15 mouse cellular contexts compared by ENCODE assay signal in genomic region chr1:187226328-187227025, GRCm38 (mm10). TPM values are rescaled to one million over a fixed set of nuclear protein-coding genes. Genes with fewer than 3 reads are reported as not detected.
DNase-seq lines count a peak whose midpoint lies in the region; ATAC-seq lines count a peak whose summit lies in the region.
"Had no signal": no experiment of that assay in that cellular context is flagged by ENCODE, and none has a peak within 500 bp of the region (broad histone marks: within the 10 kb centered on the region; RNA-seq: fewer than 3 reads in every experiment).

No protein-coding gene starts in this region.

- peak overlapping the region; percentile 68 for H3K27ac ChIP-seq in heart, embryonic 12.5 days (ENCODE audit: poor library complexity, severe bottlenecking)
- H3K27ac ChIP-seq in midbrain, embryonic 14.5 days (replicated peaks; ENCODE audit: low read depth, low read length) = no peak overlapping the region
- H3K27ac ChIP-seq in midbrain, embryonic 15.5 days = no peak overlapping the region
- H3K27ac ChIP-seq in intestine, embryonic 16.5 days (ENCODE audit: low read length) = peak overlapping the region; percentile 77
- H3K27ac ChIP-seq in stomach, embryonic 16.5 days (ENCODE audit: low read length) = no peak overlapping the region; the same call in 1 of the 2 replicates
- H3K27ac ChIP-seq: hindbrain, embryonic 10.5 days had no signal

- 49% methylated on average over 11 of the region's 11 CpGs for WGBS in heart, embryonic 12.5 days
- 87% methylated on average over 11 of the region's 11 CpGs for WGBS in midbrain, embryonic 14.5 days
- 78% methylated on average over 11 of the region's 11 CpGs for WGBS in midbrain, embryonic 15.5 days
- WGBS in intestine, embryonic 16.5 days = 46% methylated on average over 11 of the region's 11 CpGs
- 56% methylated on average over 11 of the region's 11 CpGs for WGBS in stomach, embryonic 16.5 days

- ATAC-seq in heart, embryonic 12.5 days (ENCODE audit: insufficient number of reproducible peaks, low FRiP score) = peak; percentile 57; the same call in 1 of the 2 replicates
- no peak for ATAC-seq in midbrain, embryonic 14.5 days (ENCODE audit: low FRiP score, low TSS enrichment)
- ATAC-seq in midbrain, embryonic 15.5 days (replicated peaks) = no peak
- ATAC-seq in intestine, embryonic 16.5 days = peak; percentile 92
- peak; percentile 29; the same call in 1 of the 2 replicates for ATAC-seq in stomach, embryonic 16.5 days (ENCODE audit: insufficient read depth, low FRiP score)
- ATAC-seq: CD4-positive, CD25-positive, alpha-beta regulatory T cell, adult 4 months had no signal

- no peak overlapping the region for H3K4me3 ChIP-seq in heart, embryonic 12.5 days
- H3K4me3 ChIP-seq in midbrain, embryonic 14.5 days (replicated peaks; ENCODE audit: low read depth, low read length) = no peak overlapping the region
- H3K4me3 ChIP-seq in midbrain, embryonic 15.5 days = no peak overlapping the region
- no peak overlapping the region for H3K4me3 ChIP-seq in intestine, embryonic 16.5 days (ENCODE audit: low read length)
- H3K4me3 ChIP-seq in stomach, embryonic 16.5 days (replicated peaks; ENCODE audit: low read length) = no peak overlapping the region
- H3K4me3 ChIP-seq: hindbrain, embryonic 10.5 days had no signal

- peaks cover 16% of the 10 kb centered on the region for H3K36me3 ChIP-seq in heart, embryonic 12.5 days
- H3K36me3 ChIP-seq in midbrain, embryonic 14.5 days (ENCODE audit: control insufficient read depth, insufficient read depth, low read length) = peaks cover 16% of the 10 kb centered on the region
- no peaks in the 10 kb centered on the region for H3K36me3 ChIP-seq in midbrain, embryonic 15.5 days (replicated peaks)
- H3K36me3 ChIP-seq in intestine, embryonic 16.5 days (ENCODE audit: control insufficient read depth, insufficient read depth, low read length) = no peaks in the 10 kb centered on the region
- no peaks in the 10 kb centered on the region for H3K36me3 ChIP-seq in stomach, embryonic 16.5 days (ENCODE audit: control insufficient read depth, insufficient read depth, low read length)

- H3K4me1 ChIP-seq in heart, embryonic 12.5 days (replicated peaks) = peaks cover 30% of the 10 kb centered on the region
- H3K4me1 ChIP-seq in midbrain, embryonic 14.5 days (ENCODE audit: control insufficient read depth, insufficient read depth, low read length) = no peaks in the 10 kb centered on the region
- no peaks in the 10 kb centered on the region for H3K4me1 ChIP-seq in midbrain, embryonic 15.5 days
- H3K4me1 ChIP-seq in intestine, embryonic 16.5 days (ENCODE audit: control insufficient read depth, insufficient read depth, low read length) = peaks cover 30% of the 10 kb centered on the region
- H3K4me1 ChIP-seq in stomach, embryonic 16.5 days (ENCODE audit: control insufficient read depth, insufficient read depth, low read length) = peaks cover 19% of the 10 kb centered on the region; the same call in 1 of the 2 replicates
- H3K4me1 ChIP-seq: hindbrain, embryonic 10.5 days had no signal

- no peaks in the 10 kb centered on the region for H3K9me3 ChIP-seq in heart, embryonic 12.5 days (replicated peaks)
- no peaks in the 10 kb centered on the region for H3K9me3 ChIP-seq in midbrain, embryonic 14.5 days (ENCODE audit: control insufficient read depth, low read length)
- H3K9me3 ChIP-seq in midbrain, embryonic 15.5 days = no peaks in the 10 kb centered on the region
- no peaks in the 10 kb centered on the region for H3K9me3 ChIP-seq in intestine, embryonic 16.5 days (ENCODE audit: control insufficient read depth, low read length)
- H3K9me3 ChIP-seq in stomach, embryonic 16.5 days (replicated peaks; ENCODE audit: control insufficient read depth, low read length) = no peaks in the 10 kb centered on the region
- H3K9me3 ChIP-seq: hindbrain, embryonic 10.5 days had no signal

- no peaks in the 10 kb centered on the region for H3K27me3 ChIP-seq in heart, embryonic 12.5 days (replicated peaks)
- H3K27me3 ChIP-seq in midbrain, embryonic 14.5 days (ENCODE audit: control insufficient read depth, insufficient read depth, low read length) = no peaks in the 10 kb centered on the region
- H3K27me3 ChIP-seq in midbrain, embryonic 15.5 days (replicated peaks) = no peaks in the 10 kb centered on the region
- H3K27me3 ChIP-seq in intestine, embryonic 16.5 days (replicated peaks; ENCODE audit: control insufficient read depth, insufficient read depth, low read length) = no peaks in the 10 kb centered on the region
- H3K27me3 ChIP-seq in stomach, embryonic 16.5 days (ENCODE audit: control insufficient read depth, insufficient read depth, low read length) = no peaks in the 10 kb centered on the region

- no peak overlapping the region for H3K9ac ChIP-seq in heart, embryonic 12.5 days
- no peak overlapping the region for H3K9ac ChIP-seq in midbrain, embryonic 14.5 days (replicated peaks; ENCODE audit: low read length)
- H3K9ac ChIP-seq in midbrain, embryonic 15.5 days = no peak overlapping the region
- no peak overlapping the region for H3K9ac ChIP-seq in intestine, embryonic 16.5 days (ENCODE audit: low read depth, low read length)
- no peak overlapping the region for H3K9ac ChIP-seq in stomach, embryonic 16.5 days (ENCODE audit: low read length)

- DNase-seq in heart, adult 11 months = no peak
- DNase-seq in midbrain, embryonic 14.5 days = peak; percentile 12
- no peak for DNase-seq in cerebellum, postnatal 10 days
- DNase-seq in retina, postnatal 1 day = no peak
- DNase-seq: adrenal gland, postnatal 14 days; cerebellum, adult 9-11 months; lung, adult 2 months; spleen, adult 18-20 months; thymus, postnatal 14 days had no signal

- peak overlapping the region; percentile 7; the same call in 1 of the 2 replicates for H3K4me2 ChIP-seq in heart, embryonic 12.5 days
- no peak overlapping the region for H3K4me2 ChIP-seq in midbrain, embryonic 14.5 days (ENCODE audit: low read length)
- no peak overlapping the region for H3K4me2 ChIP-seq in midbrain, embryonic 15.5 days
- H3K4me2 ChIP-seq in intestine, embryonic 16.5 days (ENCODE audit: low read depth, low read length) = no peak overlapping the region
- no peak overlapping the region for H3K4me2 ChIP-seq in stomach, embryonic 16.5 days (ENCODE audit: low read depth, low read length)

RNA-seq across cellular contexts. Expression of gene Gpatch2, which starts 11.2 kb away (rescaled TPM):
- 16.0 and 16.7 TPM in 2 replicates for polyA plus RNA-seq in heart, embryonic 12.5 days (2016; fragmentation: Nextera tagmentation; extraction: Ambion mirVana)
- 15.4 and 21.9 TPM in 2 replicates for polyA plus RNA-seq in midbrain, embryonic 14.5 days (2014; fragmentation: Nextera tagmentation; extraction: Ambion mirVana)
- polyA plus RNA-seq in midbrain, embryonic 15.5 days (2015; fragmentation: Nextera tagmentation; extraction: Ambion mirVana) = 17.4 and 18.6 TPM in 2 replicates
- 16.5 and 17.0 TPM in 2 replicates for polyA plus RNA-seq in intestine, embryonic 16.5 days (2015; fragmentation: Nextera tagmentation; extraction: Ambion mirVana)
- 18.1 and 19.1 TPM in 2 replicates for polyA plus RNA-seq in stomach, embryonic 16.5 days (2015; fragmentation: Nextera tagmentation; extraction: Ambion mirVana)

RNA-seq across cellular contexts. Expression of gene Spata17, which starts 11.2 kb away (rescaled TPM):
- polyA plus RNA-seq in heart, embryonic 12.5 days (2016; fragmentation: Nextera tagmentation; extraction: Ambion mirVana) = 0.72 and 1.4 TPM in 2 replicates
- polyA plus RNA-seq in midbrain, embryonic 14.5 days (2014; fragmentation: Nextera tagmentation; extraction: Ambion mirVana) = 1.2 and 1.5 TPM in 2 replicates
- polyA plus RNA-seq in midbrain, embryonic 15.5 days (2015; fragmentation: Nextera tagmentation; extraction: Ambion mirVana) = 2.1 and 2.5 TPM in 2 replicates
- polyA plus RNA-seq in intestine, embryonic 16.5 days (2015; fragmentation: Nextera tagmentation; extraction: Ambion mirVana) = 0.91 and 1.6 TPM in 2 replicates
- 0.70 and 0.99 TPM in 2 replicates for polyA plus RNA-seq in stomach, embryonic 16.5 days (2015; fragmentation: Nextera tagmentation; extraction: Ambion mirVana)
- polyA plus RNA-seq: CD4-positive, CD25-positive, alpha-beta regulatory T cell, adult 4 months had no signal

Comparison
In these comparisons a context has a peak if more than half of its experiments do, and no peak if none do; other contexts are left out.
1. ATAC-seq: peak in heart, embryonic 12.5 days (single experiment), intestine, embryonic 16.5 days (single experiment) and stomach, embryonic 16.5 days (single experiment); none in midbrain, embryonic 14.5 days (single experiment) and midbrain, embryonic 15.5 days (single experiment).
2. H3K27ac ChIP-seq: peak in heart, embryonic 12.5 days (single experiment) and intestine, embryonic 16.5 days (single experiment); none in midbrain, embryonic 14.5 days (single experiment), midbrain, embryonic 15.5 days (single experiment) and stomach, embryonic 16.5 days (single experiment).